Mouse (Mus musculus) heart, embryonic 16.5 days (tissue): ENCODE measurements at regions not wholly inside any gene's neighbourhood (a gene's known extent, or its start where the extent isn't known, plus 50 kb on each side); places are given as distances from the start of the nearest gene placed in this dataset.

Experiments
- ATAC-seq: fragments of 200-750 bp; cut with Nextera tagmentation; replicated peaks from 2 replicates; pipeline ENCODE4 v1.8.0; 2017; ENCODE audit warnings: moderate number of reproducible peaks; ENCODE audit not compliant: insufficient read depth, low FRiP score; ENCODE audit errors: extremely low read depth
- H3K27ac ChIP-seq: fragments of 300-500 bp; sonication (generic); 2 replicates; pipeline ENCODE4 v1.5.1; 2014; ENCODE audit warnings: mild to moderate bottlenecking, low read length, control low read depth, moderate library complexity
- H3K27me3 ChIP-seq: fragments of 300-500 bp; sonication (generic); 2 replicates; pipeline ENCODE4 v1.6.1; 2014; ENCODE audit warnings: low read length, mixed read lengths; ENCODE audit not compliant: control insufficient read depth, insufficient read depth
- H3K36me3 ChIP-seq: fragments of 300-500 bp; sonication (generic); 2 replicates; pipeline ENCODE4 v1.6.1; 2014; ENCODE audit not compliant: control insufficient read depth, insufficient read depth
- H3K4me1 ChIP-seq: fragments of 300-500 bp; sonication (generic); 2 replicates; pipeline ENCODE4 v1.6.1; 2014; ENCODE audit warnings: low read length, mixed read lengths; ENCODE audit not compliant: control insufficient read depth, insufficient read depth
- H3K4me2 ChIP-seq: fragments of 300-500 bp; sonication (generic); 2 replicates; pipeline ENCODE4 v1.6.1; 2014; ENCODE audit warnings: low read depth, mild to moderate bottlenecking, control low read depth, low read length
- H3K4me3 ChIP-seq: fragments of 300-500 bp; sonication (generic); 2 replicates; pipeline ENCODE4 v1.5.1; 2014; ENCODE audit warnings: mild to moderate bottlenecking, control low read depth, low read length
- H3K9ac ChIP-seq: fragments of 300-500 bp; sonication (generic); 2 replicates; pipeline ENCODE4 v1.6.1; 2014; ENCODE audit warnings: low read length, control low read depth
- H3K9me3 ChIP-seq: fragments of 300-500 bp; sonication (generic); replicated peaks from 2 replicates; pipeline ENCODE4 v1.6.1; 2016; ENCODE audit warnings: low read length; ENCODE audit not compliant: control insufficient read depth
- WGBS: fragments of 180-500 bp; shearing (Covaris S2); extraction: QIAGEN DNeasy Blood & Tissue Kit; methylation state at CpG from one replicate; pipeline ENCODE4 v1.1.7; 2014; 5-methylcytosine and 5-hydroxymethylcytosine counted together

- no peak for ATAC-seq
- H3K36me3 ChIP-seq: no peaks in the 10 kb centered on the region
- WGBS: 82% methylated on average over 2 of the region's 2 CpGs
- no peak overlapping the region for H3K4me3 ChIP-seq
- H3K27ac ChIP-seq: no peak overlapping the region
- no peaks in the 10 kb centered on the region for H3K27me3 ChIP-seq
- no peak overlapping the region for H3K4me2 ChIP-seq
- no peak overlapping the region for H3K9ac ChIP-seq
- H3K9me3 ChIP-seq: no peaks in the 10 kb centered on the region
- 0 out of 2 replicates have a peak, but pooled peaks cover 3% of the 10 kb centered on the region for H3K4me1 ChIP-seq
These were observed 986.0 kb downstream of the Synb start for GRCm38 (mm10) chr14:68307973-68308660.

- WGBS: 46% methylated on average over 8 of the region's 8 CpGs
- ATAC-seq: no peak
- no peaks in the 10 kb centered on the region for H3K27me3 ChIP-seq
- H3K27ac ChIP-seq: no peak overlapping the region
- no peaks in the 10 kb centered on the region for H3K36me3 ChIP-seq
- no peak overlapping the region for H3K4me2 ChIP-seq
- no peak overlapping the region for H3K9ac ChIP-seq
- no peak overlapping the region for H3K4me3 ChIP-seq
- H3K4me1 ChIP-seq: 0 out of 2 replicates have a peak, but pooled peaks cover 3% of the 10 kb centered on the region
- no peaks in the 10 kb centered on the region for H3K9me3 ChIP-seq
These were observed 988.9 kb downstream of the Synb start for GRCm38 (mm10) chr14:68305166-68305565.

DNA sequence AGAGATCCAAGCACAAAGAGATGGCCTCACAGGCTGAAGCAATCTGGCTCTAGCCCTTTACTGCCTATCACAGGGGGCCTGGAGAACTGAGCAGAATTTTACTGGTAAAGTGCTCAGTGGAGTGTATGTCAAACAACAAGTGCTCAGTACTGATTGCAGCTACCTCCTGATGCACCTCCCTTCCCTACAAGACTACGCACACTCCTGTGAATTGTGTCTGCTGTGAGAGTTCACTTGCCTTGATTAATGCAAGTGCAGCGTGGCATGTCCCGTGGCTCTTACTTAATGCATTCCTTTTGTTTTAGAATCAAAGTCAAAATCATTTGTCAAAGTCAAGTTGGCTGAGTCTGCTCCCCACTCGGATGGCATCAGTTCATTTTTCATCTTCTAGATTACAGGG lies 992.4 kb downstream of the Synb start:
- H3K4me3 ChIP-seq: no peak overlapping the region
- WGBS: 65% methylated on average over 4 of the region's 4 CpGs
- H3K9ac ChIP-seq: no peak overlapping the region
- H3K27ac ChIP-seq: no peak overlapping the region
- no peaks in the 10 kb centered on the region for H3K27me3 ChIP-seq
- 0 out of 2 replicates have a peak, but pooled peaks cover 3% of the 10 kb centered on the region for H3K4me1 ChIP-seq
- no peak for ATAC-seq
- no peaks in the 10 kb centered on the region for H3K36me3 ChIP-seq
- H3K9me3 ChIP-seq: no peaks in the 10 kb centered on the region
- no peak overlapping the region for H3K4me2 ChIP-seq

- 74% methylated on average over 3 of the region's 3 CpGs for WGBS
- no peaks in the 10 kb centered on the region for H3K36me3 ChIP-seq
- ATAC-seq: no peak
These were observed 1008.6 kb downstream of the Synb start for GRCm38 (mm10) chr14:68285546-68285945.

DNA sequence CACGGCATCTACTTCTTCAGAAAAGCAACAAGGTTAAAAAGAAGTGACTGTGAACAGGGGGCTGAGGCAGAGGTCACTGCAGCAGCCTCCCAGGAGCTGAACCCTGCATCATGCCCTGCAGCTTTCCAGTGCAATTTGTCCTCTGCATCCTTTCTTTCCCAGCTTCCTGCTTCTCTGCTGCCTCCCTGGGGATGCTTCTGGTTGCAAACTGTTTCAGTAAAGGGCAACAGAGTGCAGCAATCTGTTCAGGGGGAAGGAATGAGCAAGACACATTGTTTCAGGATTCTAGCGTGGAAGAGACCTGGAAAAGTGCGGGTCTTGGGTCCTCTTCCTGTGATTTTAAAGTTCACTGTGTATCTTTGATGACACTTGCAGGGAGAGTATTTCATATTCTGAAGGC lies 1032.7 kb downstream of the Synb start:
- Histone ChIP-seq H3K27me3 (no peaks in the 10 kb centered on the region), H3K4me3 (no peak overlapping the region), H3K9me3 (no peaks in the 10 kb centered on the region), H3K4me1 (no peaks in the 10 kb centered on the region), H3K36me3 (no peaks in the 10 kb centered on the region), H3K27ac (no peak overlapping the region), H3K4me2 (no peak overlapping the region), H3K9ac (no peak overlapping the region)
- WGBS: 72% methylated on average over 3 of the region's 3 CpGs
- ATAC-seq: no peak

More at GRCm38 (mm10) chr14:68285546-68285945, 1008.6 kb downstream of the Synb start:
- Histone ChIP-seq H3K27me3 (no peaks in the 10 kb centered on the region), H3K9ac (no peak overlapping the region), H3K4me3 (no peak overlapping the region), H3K4me1 (no peaks in the 10 kb centered on the region), H3K27ac (no peak overlapping the region), H3K4me2 (no peak overlapping the region), H3K9me3 (no peaks in the 10 kb centered on the region)

DNA sequence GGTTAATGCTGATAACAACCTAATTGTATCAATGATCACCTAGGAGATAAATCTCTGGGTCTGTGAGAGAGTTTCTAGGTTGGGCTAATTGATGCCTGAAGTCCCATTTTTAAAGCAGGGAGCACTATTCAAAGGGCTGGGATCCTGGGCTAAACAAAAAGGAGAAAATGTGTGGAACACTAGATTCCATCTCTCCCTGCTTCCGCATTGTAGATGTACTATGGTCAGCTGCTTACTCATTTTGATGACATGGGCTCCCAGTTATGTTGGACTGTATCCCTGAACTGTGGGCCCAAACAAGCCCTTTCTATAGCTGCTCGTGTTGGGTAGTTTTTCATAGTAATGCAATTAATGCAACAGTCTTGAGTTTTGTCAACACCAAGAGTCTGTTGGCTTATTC lies 1047.1 kb downstream of the Synb start:
- no peak overlapping the region for H3K9ac ChIP-seq
- H3K4me2 ChIP-seq: no peak overlapping the region
- no peaks in the 10 kb centered on the region for H3K4me1 ChIP-seq
- H3K4me3 ChIP-seq: no peak overlapping the region
- no peaks in the 10 kb centered on the region for H3K27me3 ChIP-seq
- ATAC-seq: no peak
- H3K27ac ChIP-seq: no peak overlapping the region
- no peaks in the 10 kb centered on the region for H3K36me3 ChIP-seq
- no peaks in the 10 kb centered on the region for H3K9me3 ChIP-seq
- WGBS: 84% methylated on average over 2 of the region's 2 CpGs

- Histone ChIP-seq H3K36me3 (no peaks in the 10 kb centered on the region), H3K9me3 (no peaks in the 10 kb centered on the region), H3K4me2 (no peak overlapping the region), H3K27ac (no peak overlapping the region), H3K4me3 (no peak overlapping the region), H3K9ac (no peak overlapping the region), H3K4me1 (no peaks in the 10 kb centered on the region), H3K27me3 (no peaks in the 10 kb centered on the region)
- 82% methylated on average over 7 of the region's 7 CpGs for WGBS
- no peak for ATAC-seq
These were observed 1054.0 kb downstream of the Synb start for GRCm38 (mm10) chr14:68240146-68240545.

GRCm38 (mm10) chr14:68224152-68224551 lies 1069.9 kb downstream of the Synb start:
- H3K36me3 ChIP-seq: no peaks in the 10 kb centered on the region
- no peak for ATAC-seq
- no peaks in the 10 kb centered on the region for H3K27me3 ChIP-seq
- H3K9ac ChIP-seq: no peak overlapping the region
- no peak overlapping the region for H3K4me2 ChIP-seq
- 80% methylated on average over 3 of the region's 3 CpGs for WGBS
- no peak overlapping the region for H3K27ac ChIP-seq
- no peak overlapping the region for H3K4me3 ChIP-seq
- peaks cover 7% of the 10 kb centered on the region for H3K4me1 ChIP-seq
- H3K9me3 ChIP-seq: no peaks in the 10 kb centered on the region

- H3K4me2 ChIP-seq: no peak overlapping the region
- no peak overlapping the region for H3K27ac ChIP-seq
- WGBS: 59% methylated on average over 9 of the region's 9 CpGs
- no peaks in the 10 kb centered on the region for H3K27me3 ChIP-seq
- H3K36me3 ChIP-seq: no peaks in the 10 kb centered on the region
- H3K9me3 ChIP-seq: no peaks in the 10 kb centered on the region
- no peak overlapping the region for H3K4me3 ChIP-seq
- no peak for ATAC-seq
- H3K9ac ChIP-seq: no peak overlapping the region
- H3K4me1 ChIP-seq: peaks cover 12% of the 10 kb centered on the region
These were observed 1075.0 kb downstream of the Synb start for GRCm38 (mm10) chr14:68219025-68219595.
